Mouse (Mus musculus) left cerebral cortex, postnatal 36 days (tissue): ENCODE results near the gene Tmem210. TPM values are rescaled to one million over a fixed set of nuclear protein-coding genes. Genes with fewer than 3 reads are reported as not detected.

Experiments
- DNase-seq, 2 experiments: peaks; one replicate each; pipeline ENCODE4 v3.0.0; 2021 to 2022; ENCODE audit warnings: low spot score in 2 of 2, mixed read lengths in 1 of 2
- intact Hi-C: fragments of 180-260 bp; cut with DNase I; formaldehyde crosslinking; loops from one replicate; pipeline ENCODE4 v1.15.1; 2025
- total RNA-seq, 2 experiments: library from RNA; stranded (reverse); gene quantifications; 2 replicates each; pipeline ENCODE4 v1.2.3; 2021

The Tmem210 gene
- total RNA-seq, 2 experiments from 2014 or later: not detected

DNA sequence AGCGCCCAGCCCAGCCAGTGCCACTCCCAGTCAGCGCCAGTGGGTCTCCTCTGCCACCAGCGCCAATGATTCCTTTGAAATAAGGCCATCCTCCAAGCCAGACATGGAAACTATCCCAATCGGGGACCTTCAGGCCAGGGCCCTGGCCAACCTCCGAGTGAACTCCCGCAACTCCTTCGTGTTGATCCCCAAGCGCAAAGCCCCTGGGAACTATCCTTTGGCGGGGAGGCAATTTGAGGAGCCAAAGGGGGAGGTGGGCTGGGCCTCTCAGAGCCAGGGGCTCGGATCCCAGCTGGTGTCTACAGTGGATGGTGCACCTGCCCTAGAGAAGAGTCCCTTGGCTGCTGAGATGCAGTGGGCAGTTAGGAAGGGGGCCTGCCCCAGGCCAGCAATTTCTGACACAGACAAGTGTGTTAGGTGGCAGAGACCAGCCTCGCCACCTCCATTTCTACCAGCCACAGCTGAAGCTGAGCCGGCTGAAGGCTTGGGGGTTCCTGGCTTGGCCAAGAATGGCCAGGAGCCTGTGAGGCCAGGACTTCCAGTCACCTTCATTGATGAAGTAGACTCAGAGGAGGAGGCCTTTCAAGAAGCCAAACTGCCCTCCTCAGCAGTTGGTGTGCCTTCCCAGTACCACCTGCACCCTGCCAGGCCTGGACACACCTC is 24.2 kb upstream of the Tmem210 start:
- intact Hi-C loops: loop anchor here (2.0 kb wide), 1 partner anchor 39 kb away; the partner anchor contains the start of gene Tubb4b
- no peak for DNase-seq

DNA sequence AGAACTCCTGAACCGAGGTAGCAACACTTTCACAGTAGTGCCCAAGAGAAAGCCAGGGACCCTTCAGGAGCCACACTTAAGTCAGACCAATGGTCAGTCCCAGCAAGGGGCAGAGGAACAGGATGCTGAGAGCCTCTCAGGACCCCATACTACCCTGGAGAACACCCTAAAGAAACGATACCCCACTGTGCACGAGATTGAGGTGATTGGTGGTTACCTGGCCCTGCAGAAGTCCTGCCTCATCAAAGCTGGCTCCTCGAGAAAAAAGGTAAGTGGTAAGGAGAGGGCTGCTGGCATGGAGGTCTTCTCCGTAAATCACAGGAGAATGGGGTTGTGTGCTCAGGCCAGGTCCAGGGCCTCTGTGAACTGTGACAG is 23.7 kb upstream of the Tmem210 start:
- DNase-seq: no peak
- intact Hi-C loops: no loop called here

DNA sequence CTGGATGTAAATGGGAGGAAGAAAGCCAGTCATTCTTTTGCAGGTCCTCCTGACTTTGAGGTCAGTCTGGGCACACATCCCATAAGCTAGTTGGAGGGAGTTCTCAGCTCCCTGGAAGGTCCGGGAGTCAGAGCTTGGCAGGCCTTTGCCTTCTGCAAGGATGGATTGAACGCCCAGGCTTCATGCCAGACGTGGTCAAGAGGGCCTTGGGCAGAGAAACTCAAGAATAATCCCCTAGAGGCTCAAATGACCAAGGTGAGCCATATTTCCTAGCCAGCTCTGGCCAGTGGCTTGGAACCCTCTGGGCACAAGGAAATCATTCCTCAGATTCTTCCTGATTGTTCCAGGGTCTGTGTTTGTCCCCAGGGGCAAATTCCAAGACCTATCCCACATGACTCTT is 23.1 kb upstream of the Tmem210 start:
- no peak for DNase-seq
- intact Hi-C loops: no loop called here

DNA sequence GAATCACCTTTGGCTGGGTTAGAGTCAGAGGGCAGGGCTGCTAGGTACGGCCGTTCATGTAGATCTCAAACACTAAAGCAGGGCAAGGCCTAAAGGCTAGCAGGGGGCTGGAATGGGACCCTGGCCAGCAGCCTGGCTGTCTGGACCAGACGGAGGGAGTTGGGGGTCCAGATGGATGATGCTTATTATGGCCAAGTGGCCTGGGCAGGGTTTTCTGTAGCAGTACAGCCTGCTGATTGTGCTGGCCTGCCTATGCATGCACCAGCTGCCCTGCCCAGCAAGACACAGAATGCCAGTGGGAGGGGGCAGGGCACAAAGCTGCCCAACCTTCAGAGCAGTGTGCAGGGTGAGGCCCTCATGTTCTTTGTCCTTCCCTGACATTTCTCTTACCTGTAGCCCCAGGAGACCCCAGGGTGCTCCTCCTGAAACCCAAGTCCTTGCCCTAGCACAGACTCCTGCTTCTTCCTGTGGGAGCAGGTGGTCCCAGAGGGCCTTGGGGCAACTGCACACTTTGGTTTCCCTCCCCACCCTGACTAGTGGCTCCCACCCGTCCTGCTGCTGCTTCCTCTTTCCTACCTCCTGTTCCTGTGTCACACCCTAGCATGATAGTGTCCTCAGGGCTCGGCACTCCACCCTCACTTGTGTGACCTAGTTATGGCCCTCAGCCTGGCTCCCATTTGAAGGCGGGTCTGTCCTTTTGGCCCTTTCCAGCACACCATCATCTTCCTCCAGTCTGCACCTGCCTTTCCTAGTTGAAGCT is 21.9 kb upstream of the Tmem210 start:
- intact Hi-C loops: no loop called here
- DNase-seq: no peak

DNA sequence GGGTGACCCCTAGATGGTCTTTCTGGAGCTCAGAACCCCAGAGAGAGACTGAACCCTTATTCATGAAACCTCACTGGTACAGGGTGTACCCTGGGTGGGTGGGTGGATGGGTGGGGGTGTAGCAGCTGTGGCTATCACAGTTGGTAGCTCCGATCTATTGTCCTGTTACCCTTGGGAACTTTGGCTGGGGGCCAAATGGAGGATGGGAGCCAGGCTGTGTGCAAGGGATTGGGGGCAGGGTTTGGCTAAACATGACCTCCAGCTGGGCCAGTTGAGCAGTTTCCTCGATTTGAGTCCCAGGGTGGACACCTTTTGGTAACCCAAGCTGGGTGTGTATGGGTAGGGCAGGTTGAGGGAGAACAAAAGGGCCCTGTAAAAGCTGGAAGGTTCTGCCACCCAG is 21.2 kb upstream of the Tmem210 start:
- intact Hi-C loops: no loop called here

DNA sequence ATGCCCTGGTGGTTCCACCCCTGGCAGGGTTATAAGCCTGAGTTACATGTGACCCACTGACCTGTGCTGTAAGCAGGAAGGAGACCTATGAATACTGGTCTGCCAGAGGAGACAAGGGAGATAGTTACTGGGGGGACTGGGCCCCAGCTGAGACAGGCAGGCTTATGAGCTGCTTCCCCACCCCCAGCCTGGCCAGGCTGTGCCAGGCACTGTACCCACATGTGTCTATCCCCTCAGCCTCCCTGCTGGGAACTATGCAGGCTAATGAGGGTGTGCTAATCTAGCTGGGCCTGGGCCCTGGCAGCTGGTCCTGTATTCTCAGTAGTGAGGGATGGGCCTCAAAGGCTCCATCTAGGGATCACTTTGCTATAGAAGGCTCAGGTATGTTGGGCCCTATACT is 20.7 kb upstream of the Tmem210 start:
- intact Hi-C loops: no loop called here
- DNase-seq: no peak

More for the DNA sequence above, 21.2 kb upstream of the Tmem210 start:
- peak in 1 of 2 experiments; percentile 54 for DNase-seq

DNA sequence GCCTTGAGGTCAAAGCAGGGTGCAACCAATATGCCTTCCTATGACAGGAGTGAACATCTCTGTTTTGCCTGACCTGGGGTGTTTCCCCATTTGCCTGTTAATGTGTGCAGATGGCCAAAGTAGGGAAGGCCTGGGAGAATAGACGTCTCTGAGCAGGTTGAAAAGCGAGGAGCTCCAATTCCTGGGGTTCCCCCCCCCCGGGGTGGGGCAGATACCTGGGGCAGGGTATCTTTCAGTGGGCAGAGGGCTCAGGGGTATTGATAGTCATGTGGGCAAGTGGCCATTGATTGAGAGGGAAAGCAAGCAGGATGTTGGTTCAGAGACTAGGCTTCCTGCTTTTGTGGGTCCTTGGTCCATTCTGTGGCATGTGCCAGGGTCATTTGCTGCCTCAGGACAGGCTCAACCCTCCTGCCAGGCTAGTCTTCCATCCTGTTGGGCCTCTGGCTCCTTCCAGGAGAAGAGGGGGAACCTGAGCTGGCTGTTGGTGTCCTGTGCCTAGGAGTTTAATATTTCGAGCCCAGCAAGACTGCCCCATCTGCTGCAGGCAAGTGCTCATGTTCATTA is 20.1 kb upstream of the Tmem210 start:
- intact Hi-C loops: no loop called here
- no peak for DNase-seq

DNA sequence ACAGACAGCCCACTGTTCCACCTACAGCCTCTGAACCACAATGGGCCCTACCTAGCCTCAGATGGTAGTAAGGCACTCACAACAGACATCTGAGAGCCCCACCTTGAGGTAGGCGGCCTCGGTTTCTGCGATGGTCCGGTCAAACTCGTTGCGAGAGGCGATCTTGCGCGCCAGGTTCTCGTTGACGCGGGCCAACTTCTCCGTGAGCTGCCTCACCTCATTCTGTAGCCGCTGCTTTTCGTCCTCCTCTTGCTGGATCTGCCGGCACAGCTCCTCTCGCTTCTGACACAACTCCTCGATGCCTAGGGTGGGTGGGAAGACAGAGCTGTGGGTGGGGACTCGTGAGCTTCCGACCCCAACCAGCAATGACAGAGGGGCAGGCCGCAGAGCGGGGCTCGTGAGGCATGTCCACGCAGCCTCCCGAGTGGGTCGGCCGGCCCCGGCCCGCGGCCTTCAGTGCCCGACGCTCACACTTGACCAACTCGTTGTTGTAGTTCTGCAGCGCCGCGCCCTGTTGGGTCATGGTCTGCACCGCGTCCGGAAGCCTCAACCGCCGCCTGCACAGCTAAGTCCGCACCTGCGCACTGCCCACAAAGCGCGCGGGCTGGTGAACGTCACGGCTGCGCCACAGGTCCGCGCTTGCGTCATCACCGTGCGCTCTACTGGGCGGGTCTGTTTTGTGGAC is 16.0 kb upstream of the Tmem210 start, which contains the start of the genes Ssna1 and Anapc2:
Ssna1 (minus strand) TSS at position 612 of the 685 bp plus-strand sequence.
Anapc2 (plus strand) TSS at position 652 of the 685 bp plus-strand sequence.
- DNase-seq: peak; percentile 97 to 98
- intact Hi-C loops: loop anchor here (5.0 kb wide), 1 partner anchor 60 kb away; the partner anchor contains the start of gene Man1b1

DNA sequence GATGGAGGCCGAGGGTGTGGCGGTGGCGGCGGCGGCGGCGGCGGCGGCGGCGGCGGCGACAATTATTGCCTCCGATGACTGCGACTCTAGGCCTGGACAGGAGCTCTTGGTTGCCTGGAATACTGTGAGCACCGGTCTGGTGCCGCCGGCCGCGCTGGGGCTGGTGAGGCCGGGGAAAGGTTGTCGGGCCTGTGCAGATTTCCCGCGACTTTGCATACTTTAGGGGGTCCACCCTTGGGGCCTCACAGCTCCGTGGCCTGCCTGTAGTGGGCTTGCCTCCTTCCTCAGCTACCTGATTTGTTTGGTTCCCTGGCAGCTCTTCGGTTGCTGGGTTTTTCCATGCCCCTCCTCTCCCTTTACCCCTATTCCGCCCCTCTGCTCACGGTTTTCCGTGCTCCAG is 15.4 kb upstream of the Tmem210 start:
- DNase-seq: no peak
- intact Hi-C loops: loop anchor here (5.0 kb wide), 1 partner anchor 60 kb away; the partner anchor contains the start of gene Man1b1

DNA sequence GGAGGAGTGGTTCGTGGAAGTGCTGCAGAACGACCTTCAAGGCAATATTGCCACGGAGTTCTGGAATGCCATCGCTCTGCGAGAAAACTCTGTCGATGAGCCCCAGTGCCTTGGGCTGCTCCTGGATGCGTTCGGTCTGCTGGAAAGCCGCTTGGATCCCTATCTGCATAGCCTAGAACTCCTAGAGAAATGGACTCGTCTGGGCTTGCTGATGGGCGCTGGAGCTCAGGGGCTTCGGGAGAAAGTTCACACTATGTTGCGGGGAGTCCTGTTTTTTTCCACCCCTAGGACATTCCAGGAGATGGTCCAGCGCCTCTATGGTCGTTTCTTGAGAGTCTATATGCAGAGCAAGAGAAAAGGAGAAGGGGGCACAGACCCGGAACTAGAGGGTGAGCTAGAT is 14.9 kb upstream of the Tmem210 start:
- intact Hi-C loops: loop anchor here (1.0 to 5.0 kb wide), 2 partner anchors 20 to 59 kb away; partner anchors contain the start of gene Man1b1

DNA sequence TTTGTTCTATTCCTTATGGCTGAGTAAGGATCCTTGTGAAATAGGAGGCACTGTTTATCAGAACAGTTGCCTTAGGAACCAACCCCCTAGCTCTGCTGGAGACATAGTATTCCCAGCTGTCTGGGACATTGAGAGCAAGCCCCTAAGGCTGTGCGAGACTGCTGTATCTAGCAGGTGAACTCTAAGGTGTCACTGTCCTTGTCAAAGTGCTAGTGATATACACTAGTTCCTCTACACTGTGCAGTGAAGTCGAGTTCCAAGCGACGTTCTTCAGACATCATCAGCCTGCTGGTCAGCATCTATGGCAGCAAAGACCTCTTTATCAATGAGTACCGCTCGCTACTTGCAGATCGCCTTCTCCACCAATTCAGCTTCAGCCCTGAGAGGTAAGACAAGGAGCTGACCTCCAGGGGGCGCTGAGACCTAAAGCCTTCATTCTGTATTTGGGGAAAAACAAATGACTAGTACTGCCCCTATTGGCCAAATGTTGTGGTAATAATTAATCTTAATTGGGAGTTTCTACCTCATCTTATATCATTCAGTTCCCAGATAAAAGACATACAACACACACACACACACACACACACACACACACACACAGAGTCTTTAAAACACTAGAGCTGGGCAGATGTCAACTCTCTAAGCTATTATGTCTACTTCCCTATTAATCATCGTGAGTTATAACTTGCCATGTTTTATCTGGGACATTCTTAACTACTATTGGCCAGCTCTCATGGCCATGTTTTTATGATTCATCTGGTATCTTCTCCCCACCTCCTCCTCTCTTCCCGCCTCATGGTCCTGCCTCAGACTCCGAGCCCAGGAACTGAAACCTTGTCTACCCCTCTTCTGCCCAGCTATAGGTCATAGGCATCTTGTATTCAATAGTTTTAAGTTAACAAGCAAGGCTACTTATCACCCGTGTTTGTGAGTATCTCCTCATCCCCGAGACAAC is 8.7 kb upstream of the Tmem210 start:
- intact Hi-C loops: loop anchor here (5.0 kb wide), 1 partner anchor 123 kb away; no protein-coding TSS in a partner anchor

More for the DNA sequence above, 14.9 kb upstream of the Tmem210 start:
- no peak for DNase-seq

DNA sequence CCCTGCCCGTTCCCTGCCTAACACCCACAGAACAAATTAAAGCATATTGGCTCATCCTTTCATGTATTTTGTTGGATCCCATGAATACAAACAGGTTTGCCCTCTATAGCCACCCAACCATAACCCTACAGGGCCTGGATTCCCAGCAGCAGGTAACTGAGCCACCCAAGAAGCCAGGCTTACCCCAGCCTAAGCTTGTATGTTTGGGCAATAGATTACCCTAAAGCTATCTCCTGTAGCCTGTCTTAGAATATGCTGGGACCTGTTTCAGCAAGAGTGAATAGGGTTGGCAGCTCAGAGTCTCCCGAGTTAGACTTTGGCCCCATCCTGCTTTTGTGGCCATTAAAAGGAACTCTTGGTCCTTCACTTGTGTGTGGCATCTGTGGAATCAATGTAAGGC is 2.4 kb upstream of the Tmem210 start:
- intact Hi-C loops: no loop called here
- no peak for DNase-seq

More for the DNA sequence above, 8.7 kb upstream of the Tmem210 start:
- DNase-seq: peak in 1 of 2 experiments; percentile 74

DNA sequence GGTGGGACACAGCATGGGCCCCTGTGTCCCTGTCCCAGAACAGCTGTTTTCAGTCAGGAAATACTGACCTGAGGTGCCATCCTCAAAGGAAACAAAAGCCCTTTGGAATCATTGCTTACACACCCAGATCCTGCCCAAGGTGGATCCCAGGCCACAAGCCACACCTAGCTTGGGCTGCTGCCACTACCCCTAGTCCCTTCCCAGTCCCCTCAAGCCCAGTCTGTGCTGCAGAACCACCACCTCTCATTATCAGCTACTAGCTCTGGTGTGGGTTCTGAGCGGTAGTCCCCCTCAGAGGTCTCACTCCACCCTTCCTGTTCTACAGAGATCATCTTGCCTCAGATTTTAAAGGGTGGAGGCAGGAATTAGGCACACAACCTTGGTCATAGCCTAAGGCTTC is 1.6 kb upstream of the Tmem210 start:
- DNase-seq: no peak
- intact Hi-C loops: no loop called here

DNA sequence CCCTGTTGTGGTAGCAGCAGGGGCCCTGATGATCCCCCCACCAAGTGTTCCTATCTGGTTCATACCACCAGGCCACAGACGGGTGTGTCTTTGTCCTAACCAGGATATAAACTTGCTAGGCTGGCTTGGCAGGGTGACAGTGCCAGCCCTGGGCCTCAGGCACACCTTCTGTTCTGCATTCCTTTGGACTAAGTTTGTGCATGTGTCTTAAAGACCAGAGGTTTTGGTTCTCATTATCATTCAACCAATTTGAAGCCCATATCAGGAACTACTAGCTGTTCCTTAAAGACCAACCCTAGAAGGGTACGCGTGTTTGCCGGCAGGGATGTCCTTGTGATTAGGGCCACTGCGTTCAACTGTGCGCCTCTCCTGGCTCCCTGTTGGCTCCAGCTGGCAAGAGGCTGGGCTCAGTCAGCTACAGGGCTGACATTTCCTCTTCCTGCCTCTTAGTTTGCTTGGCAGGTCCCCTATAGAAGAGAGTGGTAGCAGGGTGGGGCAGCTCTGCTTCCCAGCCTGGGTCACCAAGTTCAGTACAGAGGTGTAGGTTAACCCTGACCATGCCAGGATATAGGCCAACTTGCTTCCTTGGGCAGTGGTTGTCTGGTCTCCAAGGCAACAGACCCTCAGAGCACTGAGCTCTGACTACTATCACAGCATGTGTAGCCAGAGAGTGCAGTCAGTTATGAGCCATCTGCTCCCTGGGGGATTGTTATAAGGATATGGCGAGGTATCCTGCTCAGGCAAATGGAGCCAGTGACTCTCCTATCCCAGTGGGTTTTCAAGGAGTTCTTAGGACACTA is 908 bp upstream of the Tmem210 start:
- no peak for DNase-seq
- intact Hi-C loops: no loop called here

DNA sequence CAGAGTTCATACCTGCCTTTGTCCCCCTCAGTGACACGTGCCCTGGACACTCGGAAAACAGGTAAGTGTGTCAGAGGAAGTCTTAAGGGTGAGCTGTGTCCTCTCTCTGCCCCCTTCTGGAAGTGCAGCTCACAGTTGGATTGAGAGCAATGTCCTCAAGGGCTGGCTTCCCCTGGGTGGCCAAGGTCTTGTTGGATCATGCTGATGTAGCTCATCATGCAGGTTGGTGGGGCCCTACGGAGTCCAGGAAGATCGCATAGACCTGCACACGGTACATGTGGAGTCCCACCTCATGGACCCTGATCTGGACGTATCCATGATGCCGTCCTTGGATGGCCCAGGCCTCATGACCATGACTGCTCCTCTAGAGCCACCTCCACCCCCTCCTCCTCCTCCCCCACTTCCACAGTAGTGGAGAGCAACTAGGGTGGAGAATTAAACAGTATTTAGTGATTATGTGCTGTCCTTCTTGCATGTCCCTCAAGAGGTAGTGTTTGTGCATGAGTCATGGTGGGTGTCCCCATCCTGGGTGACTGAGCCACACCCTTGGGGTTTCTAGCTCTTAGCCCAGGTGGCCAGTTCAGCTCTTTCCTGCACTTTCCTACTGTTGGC is 895 bp downstream of the Tmem210 start:
- no peak for DNase-seq
- intact Hi-C loops: no loop called here

DNA sequence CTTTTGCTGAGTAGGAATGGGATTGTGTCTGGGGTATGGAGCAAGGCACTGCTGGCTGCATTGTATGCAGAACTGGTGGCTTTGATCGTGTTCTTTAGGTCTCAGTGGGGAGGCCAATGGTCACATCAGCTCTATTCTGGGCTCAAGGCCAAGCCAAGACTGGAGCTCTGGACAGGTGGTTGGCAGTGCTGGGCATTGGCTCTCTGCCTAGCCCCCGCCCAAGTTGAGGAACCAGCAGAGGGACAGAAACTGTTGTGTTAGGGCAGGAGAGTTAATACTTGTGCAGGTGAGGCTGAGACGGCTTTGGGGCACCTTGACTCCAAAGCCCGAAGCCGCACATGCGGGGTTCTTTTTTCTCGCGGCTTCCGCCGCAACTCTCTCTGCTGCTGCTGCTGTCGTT is 1.7 kb downstream of the Tmem210 start, which contains the start of gene Lrrc26:
Lrrc26 (plus strand) TSS at position 265 of the 400 bp plus-strand sequence.
- intact Hi-C loops: no loop called here
- no peak for DNase-seq

DNA sequence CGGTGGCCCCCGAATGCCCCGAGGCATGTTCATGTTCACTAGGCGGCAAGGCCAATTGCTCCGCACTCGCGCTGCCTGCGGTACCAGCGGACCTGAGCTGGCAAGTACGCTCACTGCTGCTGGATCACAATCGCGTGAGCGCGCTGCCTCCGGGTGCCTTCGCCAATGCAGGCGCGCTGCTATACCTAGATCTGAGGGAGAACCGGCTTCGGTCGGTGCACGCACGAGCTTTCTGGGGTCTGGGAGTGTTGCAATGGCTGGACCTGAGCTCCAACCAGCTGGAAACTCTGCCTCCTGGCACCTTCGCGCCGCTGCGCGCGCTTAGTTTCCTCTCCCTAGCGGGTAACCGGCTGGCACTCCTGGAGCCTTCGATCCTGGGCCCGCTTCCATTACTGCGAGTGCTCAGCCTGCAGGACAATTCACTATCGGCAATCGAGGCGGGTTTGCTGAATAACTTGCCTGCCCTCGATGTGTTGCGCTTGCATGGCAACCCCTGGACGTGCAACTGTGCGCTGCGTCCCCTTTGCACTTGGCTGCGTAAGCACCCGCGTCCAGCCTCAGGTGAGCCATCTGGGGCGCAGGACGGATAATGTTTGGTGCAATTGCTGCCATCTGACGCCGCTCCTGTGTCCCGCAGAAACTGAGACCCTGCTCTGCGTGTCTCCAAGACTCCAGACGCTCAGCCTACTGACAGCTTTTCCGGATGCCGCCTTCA is 2.3 kb downstream of the Tmem210 start:
- intact Hi-C loops: no loop called here
- DNase-seq: peak; percentile 75 to 78
